Mouse (Mus musculus) MEL (cell line): ENCODE data around the gene P2rx3.

Experiments used
- CHD2 ChIP-seq: IDR thresholded peaks from 2 replicates; pipeline ENCODE4 v1.6.1; 2011; ENCODE audit warnings: low read length, improper control_type of control experiment
- CTCF ChIP-seq, 3 experiments: IDR thresholded peaks in 2 of 3; conservative IDR thresholded peaks in 1 of 3; 2 replicates each; pipeline ENCODE4 v1.5.1; 2011 to 2012; ENCODE audit warnings: low read length in 3 of 3, low read depth in 2 of 3, mild to moderate bottlenecking in 2 of 3, improper control_type of control experiment in 1 of 3, inconsistent platforms in 1 of 3, mixed read lengths in 1 of 3, moderate library complexity in 1 of 3; ENCODE audit not compliant: control insufficient read depth in 1 of 3, insufficient read depth in 1 of 3, poor library complexity in 1 of 3, severe bottlenecking in 1 of 3
- EP300 ChIP-seq, 2 experiments: IDR thresholded peaks; 2 replicates each; pipeline ENCODE4 v1.6.1; 2011; ENCODE audit warnings: improper control_type of control experiment in 2 of 2, low read length in 2 of 2, low read depth in 1 of 2, mild to moderate bottlenecking in 1 of 2
- GATA1 ChIP-seq: IDR thresholded peaks from 2 replicates; pipeline ENCODE4 v1.6.1; 2011; ENCODE audit warnings: low read depth, low read length, improper control_type of control experiment
- JUND ChIP-seq: IDR thresholded peaks from 2 replicates; pipeline ENCODE4 v1.6.1; 2011; ENCODE audit warnings: low read depth, mild to moderate bottlenecking, improper control_type of control experiment, low read length
- MAZ ChIP-seq: IDR thresholded peaks from 2 replicates; pipeline ENCODE4 v1.6.1; 2012; ENCODE audit warnings: low read depth, mild to moderate bottlenecking, inconsistent platforms, low read length, improper control_type of control experiment
- MYB ChIP-seq: IDR thresholded peaks from 2 replicates; pipeline ENCODE4 v1.6.1; 2011; ENCODE audit warnings: mild to moderate bottlenecking, low read depth, low read length, improper control_type of control experiment
- NELFE ChIP-seq: IDR thresholded peaks from 2 replicates; pipeline ENCODE4 v1.6.1; 2011; ENCODE audit warnings: low read depth, low read length, improper control_type of control experiment
- NRF1 ChIP-seq: IDR thresholded peaks from 2 replicates; pipeline ENCODE4 v1.6.1; 2014; ENCODE audit warnings: low read depth, mild to moderate bottlenecking, inconsistent platforms, low read length, improper control_type of control experiment, moderate library complexity; ENCODE audit not compliant: poor library complexity, insufficient read depth, severe bottlenecking
- POLR2A ChIP-seq, 2 experiments: IDR thresholded peaks; 2 replicates each; pipeline ENCODE4 v1.6.1; 2011 to 2012; ENCODE audit warnings: low read length in 2 of 2, mild to moderate bottlenecking in 2 of 2, control low read depth in 1 of 2, improper control_type of control experiment in 1 of 2, low read depth in 1 of 2, moderate library complexity in 1 of 2; ENCODE audit not compliant: control insufficient read depth in 1 of 2, insufficient read depth in 1 of 2, poor library complexity in 1 of 2
- RCOR1 ChIP-seq: IDR thresholded peaks from 2 replicates; pipeline ENCODE4 v1.6.1; 2012; ENCODE audit warnings: low read depth, mild to moderate bottlenecking, inconsistent platforms, low read length, improper control_type of control experiment
- TAL1 ChIP-seq: IDR thresholded peaks from 2 replicates; pipeline ENCODE4 v1.6.1; 2012; ENCODE audit warnings: mild to moderate bottlenecking, inconsistent platforms, low read length, moderate library complexity, mixed read lengths
- ZC3H11A ChIP-seq: IDR thresholded peaks from 2 replicates; pipeline ENCODE4 v1.6.1; 2012; ENCODE audit warnings: low read depth, mild to moderate bottlenecking, inconsistent platforms, low read length, improper control_type of control experiment

DNA sequence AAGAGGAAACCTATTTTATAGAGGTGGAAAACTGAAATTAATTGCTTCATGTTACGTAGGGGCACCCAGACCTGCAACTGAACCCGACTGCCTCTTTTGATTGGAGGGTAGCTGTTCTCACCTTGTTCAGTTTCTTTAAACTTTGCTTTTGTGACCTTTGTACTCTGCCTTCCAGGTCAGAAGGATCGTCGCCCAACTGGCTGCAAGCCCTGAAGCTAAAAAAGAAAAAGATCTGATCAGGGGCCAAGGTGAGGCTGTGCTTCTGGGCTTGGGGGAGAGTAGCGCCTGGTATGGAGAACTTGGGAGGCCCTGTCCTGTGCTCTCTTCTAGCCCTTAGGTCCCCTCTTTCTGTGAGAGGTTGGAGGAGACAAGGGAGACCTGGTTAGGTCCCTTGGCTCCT lies 34.7 kb upstream of the P2rx3 start:
- TF ChIP-seq EP300 (IDR thresholded peaks at IDR 0.05; ENCODE audit: low read depth in 1 of 2, low read length in 2 of 2): no peak
- TF ChIP-seq CTCF (IDR thresholded peaks at IDR 0.05 in 2 of 3, conservative IDR thresholded peaks at IDR 0.05 in 1 of 3; ENCODE audit: control insufficient read depth in 1 of 3, insufficient read depth in 1 of 3, low read depth in 2 of 3, low read length in 3 of 3, poor library complexity in 1 of 3, severe bottlenecking in 1 of 3): no peak
- TF ChIP-seq MYB: no peak
- no peak for TF ChIP-seq GATA1
- no peak for TF ChIP-seq MAZ
- TF ChIP-seq NELFE: no peak
- no peak for TF ChIP-seq CHD2
- no peak for TF ChIP-seq NRF1
- no peak for TF ChIP-seq POLR2A (IDR thresholded peaks at IDR 0.05; ENCODE audit: control insufficient read depth in 1 of 2, insufficient read depth in 1 of 2, low read depth in 1 of 2, low read length in 2 of 2, poor library complexity in 1 of 2)
- no peak for TF ChIP-seq TAL1
- no peak for TF ChIP-seq RCOR1
- no peak for TF ChIP-seq JUND
- TF ChIP-seq ZC3H11A: no peak
